Mouse (Mus musculus) kidney, adult 2 months (tissue): Measurements from ENCODE around the gene Adi1. TPM values are rescaled to one million over a fixed set of nuclear protein-coding genes. Genes with fewer than 3 reads are reported as not detected.

Experiments
- DNase-seq: peaks from one replicate; pipeline ENCODE4 v3.0.0; 2021
- H3K27ac ChIP-seq: fragments of 200-500 bp; 2 replicates; pipeline ENCODE4 v1.5.1; 2012; ENCODE audit warnings: low read depth, low read length, control low read depth, inconsistent platforms; ENCODE audit not compliant: insufficient read depth
- H3K27me3 ChIP-seq: fragments of 200-500 bp; replicated peaks from 2 replicates; pipeline ENCODE4 v1.6.1; 2012; ENCODE audit warnings: mild to moderate bottlenecking, moderate library complexity, low read length, inconsistent platforms; ENCODE audit not compliant: control insufficient read depth, insufficient read depth
- H3K36me3 ChIP-seq: fragments of 200-500 bp; 2 replicates; pipeline ENCODE4 v1.6.1; 2012; ENCODE audit warnings: mild to moderate bottlenecking, moderate library complexity, low read length, inconsistent platforms; ENCODE audit not compliant: control insufficient read depth, insufficient read depth
- H3K4me1 ChIP-seq: fragments of 200-500 bp; 2 replicates; pipeline ENCODE4 v1.6.1; 2011; ENCODE audit warnings: low read length; ENCODE audit not compliant: control insufficient read depth, insufficient read depth
- H3K4me3 ChIP-seq: fragments of 200-500 bp; 2 replicates; pipeline ENCODE4 v1.5.1; 2011; ENCODE audit warnings: mild to moderate bottlenecking, low read depth, low read length, control low read depth; ENCODE audit not compliant: insufficient read depth
- CTCF ChIP-seq: fragments of 200-500 bp; conservative IDR thresholded peaks from 2 replicates; pipeline ENCODE4 v1.5.1; 2011; ENCODE audit warnings: low read depth, mild to moderate bottlenecking, control low read depth, low read length, moderate library complexity, mixed read lengths; ENCODE audit not compliant: insufficient read depth, insufficient read length
- POLR2A ChIP-seq: fragments of 200-500 bp; IDR thresholded peaks from one replicate; pipeline ENCODE4 v1.6.1; 2011; ENCODE audit warnings: low read depth, low read length, control low read depth
- WGBS: fragments of 180-500 bp; shearing (Covaris S2); methylation state at CpG from one replicate; pipeline ENCODE4 v1.1.7; 2018; 5-methylcytosine and 5-hydroxymethylcytosine counted together
- polyA plus RNA-seq: library from polyadenylated mRNA; depleted of rRNA; stranded (reverse); fragments of >200 nt; gene quantifications from 2 replicates; pipeline ENCODE4 v1.2.3, GENCODE M21; 2012

Gene Adi1
- polyA plus RNA-seq, 1 experiment: 53.9 TPM

- DNase-seq: no peak
- no peak overlapping the region for H3K27ac ChIP-seq
- no peak for TF ChIP-seq CTCF
- TF ChIP-seq POLR2A: no peak
- 0 out of 2 replicates have a peak, but pooled peaks cover 1% of the 10 kb centered on the region for H3K36me3 ChIP-seq
- peaks cover 6% of the 10 kb centered on the region; the same call in 1 of the 2 replicates for H3K4me1 ChIP-seq
- H3K4me3 ChIP-seq: no peak overlapping the region
- H3K27me3 ChIP-seq: no peaks in the 10 kb centered on the region
- WGBS: 89% methylated on average over 6 of the region's 6 CpGs
Observed at GRCm38 (mm10) chr12:28636543-28636942, 38.5 kb upstream of the Adi1 start.

GRCm38 (mm10) chr12:28638778-28639177 is 36.3 kb upstream of the Adi1 start:
- Histone ChIP-seq H3K36me3 (no peaks in the 10 kb centered on the region), H3K4me1 (peaks cover 6% of the 10 kb centered on the region; the same call in 1 of the 2 replicates), H3K4me3 (no peak overlapping the region), H3K27me3 (no peaks in the 10 kb centered on the region), H3K27ac (no peak overlapping the region)
- TF ChIP-seq CTCF: no peak
- no peak for TF ChIP-seq POLR2A
- 71% methylated on average over 2 of the region's 2 CpGs for WGBS
- DNase-seq: no peak

- Histone ChIP-seq H3K4me1 (0 out of 2 replicates have a peak, but pooled peaks cover 5% of the 10 kb centered on the region), H3K27me3 (no peaks in the 10 kb centered on the region), H3K27ac (peak within 1 kb of the TSS; percentile 53; the same call in 1 of the 2 replicates), H3K4me3 (peak within 1 kb of the TSS; percentile 76), H3K36me3 (no peaks in the 10 kb centered on the region)
- WGBS: 2% methylated on average over 52 of the region's 52 CpGs
- TF ChIP-seq POLR2A: peak; percentile 40
- TF ChIP-seq CTCF: no peak
- DNase-seq: peak; percentile 93
Observed at GRCm38 (mm10) chr12:28649141-28650110, 25.6 kb upstream of the Adi1 start, which contains the start of gene Rnaseh1. Gene Rnaseh1 (plus strand): TSS chr12:28649602.

- no peaks in the 10 kb centered on the region for H3K4me1 ChIP-seq
- no peak overlapping the region for H3K27ac ChIP-seq
- no peak overlapping the region for H3K4me3 ChIP-seq
- H3K27me3 ChIP-seq: no peaks in the 10 kb centered on the region
- no peaks in the 10 kb centered on the region; the same call in 1 of the 2 replicates for H3K36me3 ChIP-seq
- WGBS: 82% methylated on average over 4 of the region's 4 CpGs
- TF ChIP-seq CTCF (no peak), POLR2A (no peak)
- no peak for DNase-seq
Observed at GRCm38 (mm10) chr12:28662628-28663027, 12.4 kb upstream of the Adi1 start.

- Histone ChIP-seq H3K4me1 (no peaks in the 10 kb centered on the region; the same call in 1 of the 2 replicates), H3K27me3 (no peaks in the 10 kb centered on the region), H3K36me3 (no peaks in the 10 kb centered on the region; the same call in 1 of the 2 replicates), H3K4me3 (no peak overlapping the region), H3K27ac (no peak overlapping the region)
- DNase-seq: no peak
- TF ChIP-seq POLR2A (no peak), CTCF (no peak)
- WGBS: 63% methylated on average over 4 of the region's 4 CpGs
Observed at GRCm38 (mm10) chr12:28666734-28667133, 8.3 kb upstream of the Adi1 start.

GRCm38 (mm10) chr12:28667287-28667686 is 7.7 kb upstream of the Adi1 start:
- no peak overlapping the region for H3K27ac ChIP-seq
- no peaks in the 10 kb centered on the region for H3K36me3 ChIP-seq
- no peaks in the 10 kb centered on the region; the same call in 1 of the 2 replicates for H3K4me1 ChIP-seq
- 37% methylated on average over 8 of the region's 8 CpGs for WGBS
- H3K27me3 ChIP-seq: no peaks in the 10 kb centered on the region
- no peak overlapping the region for H3K4me3 ChIP-seq
- TF ChIP-seq CTCF: no peak
- no peak for TF ChIP-seq POLR2A
- DNase-seq: no peak

GRCm38 (mm10) chr12:28674038-28674720 is 852 bp upstream of the Adi1 start:
- Histone ChIP-seq H3K4me3 (no peak overlapping the region), H3K27me3 (no peaks in the 10 kb centered on the region), H3K4me1 (peaks cover 5% of the 10 kb centered on the region; the same call in 1 of the 2 replicates), H3K27ac (no peak overlapping the region), H3K36me3 (no peaks in the 10 kb centered on the region)
- TF ChIP-seq CTCF (no peak), POLR2A (no peak)
- 82% methylated on average over 10 of the region's 10 CpGs for WGBS
- no peak for DNase-seq
